3 mouse cellular contexts compared by ENCODE assay signal in the genomic region with DNA sequence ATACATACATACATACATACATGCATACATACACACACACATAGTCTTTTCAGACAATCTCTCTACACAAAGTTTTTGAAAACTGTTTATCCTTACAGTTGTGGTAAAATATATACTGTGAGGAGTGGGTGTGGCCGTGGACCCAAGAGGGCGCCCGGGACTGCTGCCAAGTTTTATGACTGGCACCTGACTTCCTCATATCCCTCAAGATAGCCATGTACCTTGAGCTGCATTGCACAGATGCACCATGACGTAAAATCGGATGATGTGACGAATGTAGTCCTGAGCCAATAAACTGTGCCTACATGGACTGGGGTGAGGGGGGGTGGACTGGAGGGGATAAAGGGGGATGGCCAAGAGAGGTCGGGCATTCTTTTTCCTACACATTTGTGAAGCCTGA. TPM values are rescaled to one million over a fixed set of nuclear protein-coding genes. Genes with fewer than 3 reads are reported as not detected.
"Had no signal": no experiment of that assay in that cellular context is flagged by ENCODE, and none has a peak within 500 bp of the region (broad histone marks: within the 10 kb centered on the region; RNA-seq: fewer than 3 reads in every experiment).

No protein-coding gene starts in this region.

RNA-seq across cellular contexts. Expression of gene C5ar1, which starts 7.3 kb away (rescaled TPM):
- polyA plus RNA-seq: myocyte had no signal

RNA-seq across cellular contexts. Expression of gene C5ar2, which starts 22.6 kb away (rescaled TPM):
- polyA plus RNA-seq: midbrain, embryonic 14.5 days; myocyte; neural tube, embryonic 11.5 days had no signal
